Mouse (Mus musculus): Measurements from ENCODE around the gene U2surp. TPM values are rescaled to one million over a fixed set of nuclear protein-coding genes. Genes with fewer than 3 reads are reported as not detected.

The U2surp gene
- polyA plus RNA-seq, 1 experiment from 2014 or later, result 152 TPM

DNA sequence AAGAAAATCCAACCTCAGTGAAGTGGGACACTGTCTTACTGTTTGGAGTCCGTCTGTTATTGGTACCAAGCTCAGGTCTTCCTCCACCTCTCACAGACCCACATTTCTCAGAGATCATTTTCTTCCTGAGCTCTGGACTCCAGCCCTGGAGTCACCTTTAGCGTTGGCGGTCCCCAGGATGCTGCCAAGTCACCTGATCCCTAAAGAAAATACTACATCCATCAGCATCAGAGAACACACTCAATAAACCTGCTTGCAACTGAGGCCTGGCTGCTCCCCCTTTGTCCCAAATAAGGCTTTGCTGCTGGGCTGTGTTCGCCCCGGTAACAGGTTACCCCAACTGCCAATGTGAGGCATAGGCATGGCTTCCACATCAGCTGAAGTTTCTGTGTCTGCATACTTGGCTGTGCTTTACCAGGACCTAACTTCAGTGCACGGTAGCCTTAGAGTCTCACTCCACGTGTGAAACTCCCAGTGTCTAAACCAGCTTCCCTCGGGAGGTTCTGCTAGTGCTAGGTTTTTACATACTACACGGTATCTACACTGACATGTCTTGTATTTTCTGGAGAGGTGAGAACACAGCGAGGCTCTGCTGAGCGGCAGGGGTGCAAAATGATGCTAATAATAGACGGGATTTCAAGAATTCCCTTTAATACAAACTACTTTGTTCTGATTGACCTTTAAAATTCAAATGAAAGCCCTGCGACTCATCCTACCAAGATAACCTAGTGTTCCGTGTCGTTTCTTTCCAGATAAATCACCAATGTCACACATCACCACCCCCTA lies 38.0 kb upstream of the U2surp start:
- H3K4me3 ChIP-seq, result no peak overlapping the region
- H3K9me3 ChIP-seq, result no peaks in the 10 kb centered on the region
- H3K27ac ChIP-seq, result no peak overlapping the region
- H3K36me3 ChIP-seq (replicated peaks), result no peaks in the 10 kb centered on the region
- DNase-seq (ENCODE audit: extremely low spot score, low spot score), result no peak
- H3K27me3 ChIP-seq (ENCODE audit: poor library complexity, severe bottlenecking), result 0 out of 2 replicates have a peak, but pooled peaks cover 7% of the 10 kb centered on the region
- WGBS, result 83% methylated on average over 15 of the region's 15 CpGs
- H3K4me1 ChIP-seq, result no peaks in the 10 kb centered on the region

DNA sequence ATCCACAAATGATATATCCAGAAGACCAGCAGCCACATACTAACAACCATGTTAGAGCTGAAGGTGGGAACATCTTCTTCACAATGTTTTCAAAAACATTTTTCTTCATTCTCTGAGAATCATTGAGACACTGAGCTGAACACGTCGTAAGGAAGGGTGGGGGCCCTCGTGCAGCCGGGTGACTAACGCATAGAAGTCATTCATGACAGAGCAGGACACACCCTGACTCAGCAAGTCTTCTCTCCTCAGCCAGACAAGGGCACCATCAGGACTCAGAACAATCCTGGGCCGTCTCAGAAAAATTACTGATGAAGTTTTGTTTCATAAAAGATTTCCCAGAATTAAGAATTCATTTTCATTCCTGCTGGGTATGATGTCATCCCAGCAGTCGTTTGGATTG lies 34.9 kb upstream of the U2surp start:
- WGBS, result 76% methylated on average over 7 of the region's 7 CpGs
- Histone ChIP-seq H3K27ac (no peak overlapping the region), H3K4me1 (peaks cover 12% of the 10 kb centered on the region), H3K36me3 (replicated peaks) (no peaks in the 10 kb centered on the region), H3K27me3 (ENCODE audit: poor library complexity, severe bottlenecking) (no peaks in the 10 kb centered on the region), H3K9me3 (no peaks in the 10 kb centered on the region), H3K4me3 (no peak overlapping the region)
- no peak for DNase-seq (ENCODE audit: extremely low spot score, low spot score)

DNA sequence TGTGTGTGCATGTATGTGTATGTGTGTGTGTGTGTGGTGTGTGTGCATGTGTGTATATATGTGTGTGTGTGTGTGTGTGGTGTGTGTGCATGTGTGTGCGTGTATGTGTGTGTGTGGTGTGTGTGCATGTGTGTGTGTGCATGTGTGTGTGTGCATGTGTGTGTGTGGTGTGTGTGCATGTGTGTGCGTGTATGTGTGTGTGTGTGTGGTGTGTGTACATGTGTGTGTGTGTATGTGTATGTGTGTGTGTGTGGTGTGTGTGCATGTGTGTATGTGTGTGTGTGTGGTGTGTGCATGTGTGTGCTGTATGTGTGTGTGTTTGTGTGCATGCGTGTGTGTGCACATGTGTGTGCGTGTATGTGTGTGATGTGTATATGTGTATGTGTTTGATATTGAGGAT lies 32.8 kb upstream of the U2surp start:
- H3K9me3 ChIP-seq, result no peaks in the 10 kb centered on the region
- no peak overlapping the region for H3K27ac ChIP-seq
- no peak for DNase-seq (ENCODE audit: extremely low spot score, low spot score)
- 91% methylated on average over 4 of the region's 4 CpGs for WGBS
- H3K36me3 ChIP-seq (replicated peaks), result no peaks in the 10 kb centered on the region
- H3K27me3 ChIP-seq (ENCODE audit: poor library complexity, severe bottlenecking), result no peaks in the 10 kb centered on the region
- H3K4me3 ChIP-seq, result no peak overlapping the region
- peaks cover 13% of the 10 kb centered on the region for H3K4me1 ChIP-seq

DNA sequence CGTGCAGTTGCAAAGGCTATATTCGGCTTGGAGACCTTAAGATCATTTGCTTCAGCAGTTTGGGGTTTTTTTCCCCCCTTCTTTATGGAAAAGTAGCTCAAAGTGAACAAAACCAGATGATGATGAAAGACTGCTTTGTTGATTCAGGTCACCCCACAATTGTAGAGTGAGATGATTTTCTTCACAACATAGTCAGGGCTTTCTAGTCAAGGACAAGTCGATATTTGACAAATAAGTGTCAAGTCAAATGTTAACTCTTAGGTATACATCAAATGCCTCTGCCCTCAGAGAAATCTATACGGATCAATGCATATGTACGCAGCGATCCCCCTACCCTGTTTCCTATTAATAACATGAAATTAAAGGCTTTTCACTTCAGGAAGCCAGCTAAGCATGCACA lies 30.7 kb upstream of the U2surp start:
- no peak for DNase-seq (ENCODE audit: extremely low spot score, low spot score)
- H3K27me3 ChIP-seq (ENCODE audit: poor library complexity, severe bottlenecking), result no peaks in the 10 kb centered on the region
- no peaks in the 10 kb centered on the region for H3K9me3 ChIP-seq
- H3K4me1 ChIP-seq, result peaks cover 13% of the 10 kb centered on the region
- no peaks in the 10 kb centered on the region for H3K36me3 ChIP-seq (replicated peaks)
- no peak overlapping the region for H3K4me3 ChIP-seq
- WGBS, result 86% methylated on average over 6 of the region's 6 CpGs
- H3K27ac ChIP-seq, result peak overlapping the region; percentile 74; the same call in 1 of the 2 replicates

DNA sequence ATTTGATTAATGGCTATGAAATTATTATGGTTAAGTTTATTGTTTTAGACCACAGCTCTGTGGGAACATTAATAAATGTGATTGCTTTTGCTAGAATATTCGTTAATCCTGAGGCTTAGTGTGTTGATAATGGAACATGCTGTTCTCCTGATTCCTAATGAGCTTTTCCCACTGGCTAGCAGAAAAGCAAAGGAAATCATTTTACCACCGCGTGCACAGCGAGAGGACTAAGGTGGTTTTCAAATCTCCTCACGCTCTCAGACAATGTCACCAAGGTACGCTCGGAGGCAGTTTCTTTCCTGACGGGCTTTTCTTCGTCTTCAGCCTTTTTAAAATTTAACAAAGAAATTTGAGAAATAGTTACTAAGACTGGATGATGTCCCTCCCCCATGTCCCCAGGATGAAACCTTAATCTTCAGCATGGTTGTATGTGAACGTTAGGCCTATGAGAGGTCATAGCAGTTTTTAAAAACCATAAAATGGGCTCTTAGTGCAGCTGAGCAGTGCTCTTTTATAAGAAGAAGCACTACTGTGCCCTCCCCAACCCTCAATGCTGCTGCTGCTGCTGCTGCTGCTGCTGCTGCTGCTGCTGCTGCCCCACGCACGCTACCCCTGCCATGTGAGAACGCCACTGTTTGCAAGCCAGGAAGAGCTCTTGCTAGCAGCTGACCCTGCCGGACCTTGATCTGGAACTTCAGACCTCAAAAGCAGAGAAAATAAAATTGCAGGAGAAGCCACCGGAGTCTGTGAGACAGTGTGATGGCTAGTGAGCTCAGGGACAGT lies 30.0 kb upstream of the U2surp start:
- Histone ChIP-seq H3K4me3 (no peak overlapping the region), H3K36me3 (replicated peaks) (no peaks in the 10 kb centered on the region), H3K27me3 (ENCODE audit: poor library complexity, severe bottlenecking) (no peaks in the 10 kb centered on the region), H3K9me3 (no peaks in the 10 kb centered on the region), H3K4me1 (peaks cover 13% of the 10 kb centered on the region), H3K27ac (peak overlapping the region; percentile 74; the same call in 1 of the 2 replicates)
- DNase-seq (ENCODE audit: extremely low spot score, low spot score), result no peak
- 63% methylated on average over 15 of the region's 15 CpGs for WGBS

DNA sequence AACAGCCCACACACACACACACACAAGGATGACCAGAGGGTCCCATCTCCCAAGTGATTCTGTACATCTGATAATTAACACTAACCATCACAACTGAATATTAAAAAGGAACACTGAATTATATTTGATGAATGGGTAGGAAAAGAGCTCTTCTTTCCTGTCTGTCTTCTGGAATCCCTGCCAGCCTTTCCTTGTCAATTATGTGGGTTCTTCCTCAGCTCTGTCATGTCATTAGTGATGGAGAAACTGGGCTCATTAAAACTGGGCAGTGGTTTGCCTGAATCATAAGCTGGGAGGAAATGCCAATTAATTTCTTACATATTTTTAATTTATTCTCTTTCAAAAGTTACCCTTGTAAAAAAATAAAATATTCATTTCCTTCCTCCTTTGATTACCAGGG lies 29.4 kb upstream of the U2surp start:
- no peaks in the 10 kb centered on the region for H3K36me3 ChIP-seq (replicated peaks)
- H3K27ac ChIP-seq, result no peak overlapping the region
- H3K4me3 ChIP-seq, result no peak overlapping the region
- no peak for DNase-seq (ENCODE audit: extremely low spot score, low spot score)
- H3K27me3 ChIP-seq (ENCODE audit: poor library complexity, severe bottlenecking), result no peaks in the 10 kb centered on the region
- H3K4me1 ChIP-seq, result peaks cover 13% of the 10 kb centered on the region
- H3K9me3 ChIP-seq, result no peaks in the 10 kb centered on the region

DNA sequence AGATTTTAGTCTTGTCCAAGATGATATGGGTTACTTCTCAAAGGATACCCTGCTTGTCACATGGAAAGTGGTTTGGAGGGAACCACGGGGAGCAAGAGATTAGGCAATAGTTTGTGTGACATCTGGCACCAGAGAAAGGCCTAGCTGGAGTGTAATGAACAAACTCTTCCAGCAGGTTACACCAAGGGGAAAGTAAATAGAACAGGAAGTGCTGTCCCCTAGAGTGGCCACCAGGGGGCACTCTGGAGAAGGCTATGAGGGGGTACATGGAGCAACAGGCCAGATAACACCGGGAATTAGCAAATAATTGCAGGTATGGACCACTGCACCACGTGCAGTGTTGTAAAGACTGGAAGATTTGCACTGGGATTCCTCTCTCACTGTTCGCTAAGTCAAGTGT lies 28.7 kb upstream of the U2surp start:
- DNase-seq (ENCODE audit: extremely low spot score, low spot score), result peak; percentile 34
- Histone ChIP-seq H3K36me3 (replicated peaks) (no peaks in the 10 kb centered on the region), H3K4me3 (no peak overlapping the region), H3K4me1 (peaks cover 13% of the 10 kb centered on the region), H3K9me3 (no peaks in the 10 kb centered on the region), H3K27me3 (ENCODE audit: poor library complexity, severe bottlenecking) (no peaks in the 10 kb centered on the region), H3K27ac (no peak overlapping the region)
- WGBS, result 67% methylated on average over 4 of the region's 4 CpGs

DNA sequence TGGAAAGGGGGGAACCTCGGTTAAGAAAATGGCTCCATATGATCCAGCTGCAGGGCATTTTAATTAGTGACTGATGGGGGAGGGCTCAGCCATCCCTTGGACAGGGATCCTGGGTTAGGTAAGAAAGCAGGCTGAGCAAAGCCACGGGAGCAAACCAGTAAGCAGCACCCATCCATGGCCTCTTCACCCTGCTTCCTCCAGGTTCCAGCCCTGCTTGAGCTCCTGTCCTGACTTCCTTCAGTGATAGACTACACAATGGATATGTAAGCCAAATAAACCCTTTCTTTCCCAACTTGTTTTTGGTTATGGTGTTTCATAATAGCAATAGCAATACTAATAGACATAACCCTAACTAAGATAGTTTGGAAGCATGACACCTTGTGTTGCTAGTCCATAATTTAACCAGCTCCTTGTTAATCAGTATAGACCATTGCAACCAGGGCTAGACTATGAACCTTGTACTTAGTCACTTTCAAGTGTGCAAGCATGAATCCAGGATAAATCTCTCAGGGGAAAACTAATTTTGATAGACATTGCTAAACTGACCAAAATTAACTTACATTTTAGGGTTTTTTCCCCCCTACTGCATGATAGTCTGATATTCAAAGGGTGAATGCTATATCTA lies 27.5 kb upstream of the U2surp start:
- WGBS, result 74% methylated on average over 2 of the region's 2 CpGs
- H3K27ac ChIP-seq, result no peak overlapping the region
- H3K4me1 ChIP-seq, result peaks cover 13% of the 10 kb centered on the region
- no peak overlapping the region for H3K4me3 ChIP-seq
- DNase-seq (ENCODE audit: extremely low spot score, low spot score), result no peak
- no peaks in the 10 kb centered on the region for H3K9me3 ChIP-seq
- H3K27me3 ChIP-seq (ENCODE audit: poor library complexity, severe bottlenecking), result no peaks in the 10 kb centered on the region
- no peaks in the 10 kb centered on the region for H3K36me3 ChIP-seq (replicated peaks)

DNA sequence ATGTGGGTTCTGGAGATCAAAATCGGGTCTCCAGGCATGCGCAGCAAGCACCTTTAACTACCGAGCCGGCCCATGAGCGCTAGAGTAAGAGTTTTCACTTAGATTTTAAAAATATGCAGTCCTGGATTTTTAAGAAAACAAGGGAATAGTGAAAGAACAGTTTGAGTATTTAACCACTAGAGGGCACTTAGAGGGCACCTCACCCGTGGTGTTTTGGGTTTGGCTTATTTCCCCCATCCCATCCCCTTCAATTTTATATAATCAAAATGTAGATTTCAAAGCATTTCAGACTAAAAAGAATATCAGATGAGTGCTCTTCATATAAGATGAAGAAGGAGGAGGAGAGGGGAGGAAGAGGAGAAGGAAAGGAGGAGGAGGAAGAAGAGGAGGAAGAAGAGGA lies 22.0 kb upstream of the U2surp start:
- H3K27ac ChIP-seq, result no peak overlapping the region
- H3K4me3 ChIP-seq, result no peak overlapping the region
- H3K36me3 ChIP-seq (replicated peaks), result no peaks in the 10 kb centered on the region
- DNase-seq (ENCODE audit: extremely low spot score, low spot score), result no peak
- H3K9me3 ChIP-seq, result no peaks in the 10 kb centered on the region
- WGBS, result 52% methylated on average over 6 of the region's 6 CpGs
- H3K27me3 ChIP-seq (ENCODE audit: poor library complexity, severe bottlenecking), result no peaks in the 10 kb centered on the region
- no peaks in the 10 kb centered on the region for H3K4me1 ChIP-seq

DNA sequence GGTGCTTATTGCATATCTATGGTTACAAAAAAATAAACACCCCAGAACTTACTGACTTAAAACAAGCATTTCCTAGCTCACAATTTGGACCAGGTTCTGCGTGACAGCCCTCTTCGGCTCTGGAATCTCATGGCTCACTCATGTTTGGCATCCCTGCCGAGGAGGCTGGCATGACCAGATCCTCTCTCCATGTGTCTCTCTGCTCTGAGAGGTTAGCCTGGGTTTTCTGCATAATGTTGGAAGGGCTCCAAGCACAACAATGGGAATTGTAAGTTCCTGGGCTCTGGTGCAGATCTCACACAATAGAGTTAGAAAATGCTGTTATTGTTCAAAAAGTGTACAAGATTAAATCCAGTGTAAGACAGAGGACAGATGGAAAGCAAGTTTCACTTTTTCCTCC lies 19.3 kb upstream of the U2surp start:
- WGBS, result 83% methylated on average over 3 of the region's 3 CpGs
- no peak for DNase-seq (ENCODE audit: extremely low spot score, low spot score)

DNA sequence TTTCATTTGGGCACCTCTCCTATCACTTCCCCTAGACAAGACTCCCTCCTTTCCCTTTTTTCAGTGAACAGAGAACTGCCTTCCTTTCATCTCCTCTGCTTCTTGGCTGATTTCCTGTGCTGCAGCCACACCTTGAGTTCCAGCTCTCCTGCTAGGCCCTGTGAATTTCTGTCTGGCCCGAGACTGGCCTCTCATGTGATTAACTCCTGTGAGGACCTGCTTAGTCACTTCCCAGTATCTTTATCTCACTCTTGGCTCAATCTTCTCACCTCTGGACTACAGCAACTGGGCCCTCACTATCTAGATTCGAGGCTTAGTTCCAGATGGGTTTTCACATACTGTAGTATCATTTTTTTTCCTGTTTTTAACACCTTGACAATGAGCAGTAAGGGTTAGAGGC lies 15.9 kb upstream of the U2surp start:
- Histone ChIP-seq H3K4me3 (no peak overlapping the region), H3K36me3 (replicated peaks) (no peaks in the 10 kb centered on the region), H3K4me1 (no peaks in the 10 kb centered on the region), H3K27me3 (ENCODE audit: poor library complexity, severe bottlenecking) (no peaks in the 10 kb centered on the region), H3K9me3 (no peaks in the 10 kb centered on the region), H3K27ac (no peak overlapping the region)
- DNase-seq (ENCODE audit: extremely low spot score, low spot score), result no peak
- WGBS, result 67% methylated on average over 2 of the region's 2 CpGs

More for the DNA sequence above, 19.3 kb upstream of the U2surp start:
- Histone ChIP-seq H3K4me3 (no peak overlapping the region), H3K36me3 (replicated peaks) (no peaks in the 10 kb centered on the region), H3K27ac (no peak overlapping the region), H3K9me3 (no peaks in the 10 kb centered on the region), H3K4me1 (no peaks in the 10 kb centered on the region), H3K27me3 (ENCODE audit: poor library complexity, severe bottlenecking) (no peaks in the 10 kb centered on the region)

DNA sequence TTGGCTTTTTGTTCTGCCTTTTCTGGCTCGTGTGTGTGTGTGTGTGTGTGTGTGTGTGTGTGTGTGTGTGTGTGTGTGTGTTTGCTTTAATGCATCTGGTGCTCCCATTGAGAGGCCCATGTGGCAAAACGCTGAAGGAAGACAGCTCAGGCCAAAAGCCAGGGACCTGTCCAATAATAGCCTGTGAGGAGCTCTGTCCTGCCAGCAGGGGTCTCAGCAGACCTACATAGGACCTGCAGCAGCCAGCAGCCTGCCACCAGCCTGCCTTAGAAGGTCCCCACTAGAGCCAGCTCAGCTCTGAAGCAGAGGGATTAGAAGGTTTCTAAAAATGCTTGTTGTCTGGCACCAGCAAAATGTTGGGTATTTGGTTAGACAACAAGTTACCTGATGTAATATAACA lies 14.2 kb upstream of the U2surp start:
- peak; percentile 24 for DNase-seq (ENCODE audit: extremely low spot score, low spot score)
- H3K9me3 ChIP-seq, result no peaks in the 10 kb centered on the region
- H3K4me1 ChIP-seq, result no peaks in the 10 kb centered on the region
- H3K27me3 ChIP-seq (ENCODE audit: poor library complexity, severe bottlenecking), result no peaks in the 10 kb centered on the region
- WGBS, result 51% methylated on average over 2 of the region's 2 CpGs
- H3K36me3 ChIP-seq (replicated peaks), result no peaks in the 10 kb centered on the region
- H3K27ac ChIP-seq, result no peak overlapping the region
- no peak overlapping the region for H3K4me3 ChIP-seq

DNA sequence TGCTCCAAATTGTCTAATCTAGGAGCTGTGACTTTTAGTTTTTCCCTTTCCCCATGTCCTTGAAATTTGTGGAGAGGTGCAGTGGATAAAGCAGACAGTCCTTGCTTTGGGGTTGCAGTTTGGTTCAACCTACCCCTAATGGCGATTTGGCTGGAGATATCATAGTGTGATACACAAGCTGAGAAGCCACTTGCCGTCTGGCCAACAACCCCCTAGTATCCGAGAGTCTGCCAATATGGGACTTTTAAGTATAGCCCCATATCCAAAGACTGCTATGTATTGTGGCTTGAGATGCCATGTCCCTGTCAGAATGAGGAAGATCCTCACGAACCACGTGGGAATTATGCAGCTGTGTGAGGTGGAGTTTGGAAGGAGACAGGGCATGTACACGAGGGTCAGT lies 13.6 kb upstream of the U2surp start:
- no peaks in the 10 kb centered on the region for H3K9me3 ChIP-seq
- 85% methylated on average over 6 of the region's 6 CpGs for WGBS
- H3K4me1 ChIP-seq, result no peaks in the 10 kb centered on the region
- no peak overlapping the region for H3K4me3 ChIP-seq
- DNase-seq (ENCODE audit: extremely low spot score, low spot score), result no peak
- no peaks in the 10 kb centered on the region for H3K27me3 ChIP-seq (ENCODE audit: poor library complexity, severe bottlenecking)
- H3K36me3 ChIP-seq (replicated peaks), result no peaks in the 10 kb centered on the region
- H3K27ac ChIP-seq, result no peak overlapping the region
